7 mouse cellular contexts compared by ENCODE assay signal in genomic region chr6:101550501-101551268, GRCm38 (mm10).
DNase-seq lines count a peak whose midpoint lies in the region; ATAC-seq and TF ChIP-seq lines count a peak whose summit lies in the region.

No protein-coding gene starts in this region.

- peaks cover 14% of the 10 kb centered on the region; the same call in 1 of the 2 replicates for H3K4me1 ChIP-seq in forebrain, embryonic 14.5 days (ENCODE audit: control insufficient read depth, insufficient read depth, low read length)
- 0 out of 2 replicates have a peak, but pooled peaks cover 5% of the 10 kb centered on the region for H3K4me1 ChIP-seq in hindbrain, embryonic 12.5 days

- ATAC-seq in forebrain, embryonic 14.5 days, result peak; percentile 97
- ATAC-seq in hindbrain, embryonic 12.5 days (ENCODE audit: low FRiP score), result peak; percentile 86
- no peak for ATAC-seq in monocyte, adult 5-6 weeks (replicated peaks; ENCODE audit: insufficient number of reproducible peaks, low FRiP score, low TSS enrichment, poor library complexity, severe bottlenecking)

- no peak overlapping the region for H3K4me2 ChIP-seq in forebrain, embryonic 14.5 days (ENCODE audit: low read length)
- no peak overlapping the region for H3K4me2 ChIP-seq in hindbrain, embryonic 12.5 days (replicated peaks)

- intact Hi-C loops in gastrocnemius, adult 2 months (cut with DNase I), result no loop called here

- H3K9ac ChIP-seq in forebrain, embryonic 14.5 days (ENCODE audit: low read length), result no peak overlapping the region
- H3K9ac ChIP-seq in hindbrain, embryonic 12.5 days, result no peak overlapping the region

- 9% methylated on average over 7 of the region's 7 CpGs for WGBS in forebrain, embryonic 14.5 days
- 19% methylated on average over 7 of the region's 7 CpGs for WGBS in hindbrain, embryonic 12.5 days

- no peaks in the 10 kb centered on the region for H3K36me3 ChIP-seq in forebrain, embryonic 14.5 days (ENCODE audit: control insufficient read depth, insufficient read depth, low read length)
- no peaks in the 10 kb centered on the region for H3K36me3 ChIP-seq in hindbrain, embryonic 12.5 days

- H3K9me3 ChIP-seq in forebrain, embryonic 14.5 days (replicated peaks; ENCODE audit: control insufficient read depth, low read length), result no peaks in the 10 kb centered on the region
- H3K9me3 ChIP-seq in hindbrain, embryonic 12.5 days (replicated peaks), result no peaks in the 10 kb centered on the region

- no peak overlapping the region for H3K4me3 ChIP-seq in forebrain, embryonic 14.5 days (ENCODE audit: low read depth, low read length)
- no peak overlapping the region for H3K4me3 ChIP-seq in hindbrain, embryonic 12.5 days
- H3K4me3 ChIP-seq in gastrocnemius, adult 2 months, result no peak overlapping the region

- TF ChIP-seq CTCF in gastrocnemius, adult 2 months (IDR thresholded peaks at IDR 0.05), result no peak

- no peaks in the 10 kb centered on the region for H3K27me3 ChIP-seq in forebrain, embryonic 14.5 days (replicated peaks; ENCODE audit: control insufficient read depth, insufficient read depth, low read length)
- H3K27me3 ChIP-seq in hindbrain, embryonic 12.5 days, result no peaks in the 10 kb centered on the region

- peak overlapping the region; percentile 30; the same call in 1 of the 2 replicates for H3K27ac ChIP-seq in forebrain, embryonic 14.5 days (ENCODE audit: low read depth, low read length)
- no peak overlapping the region for H3K27ac ChIP-seq in hindbrain, embryonic 12.5 days
- no peak overlapping the region for H3K27ac ChIP-seq in gastrocnemius, adult 2 months

- peak; percentile 86 for DNase-seq in forebrain, embryonic 14.5 days (ENCODE audit: low spot score)
- peak; percentile 43 to 73 for DNase-seq in left cerebral cortex, adult 18-20 months (ENCODE audit: low spot score in 2 of 2)
- DNase-seq in retina, postnatal 1 day, result peak; percentile 29
- no peak for DNase-seq in gastrocnemius, adult 2 months
- no peak for DNase-seq in adipocyte (ENCODE audit: low spot score)

Comparison
In these comparisons a context has a peak if more than half of its experiments do, and no peak if none do; other contexts are left out.
1. DNase-seq: peak in forebrain, embryonic 14.5 days (single experiment), left cerebral cortex, adult 18-20 months (2 of 2) and retina, postnatal 1 day (single experiment); none in gastrocnemius, adult 2 months (single experiment) and adipocyte (single experiment).